Comparison of ENCODE assay signal across 21 mouse cellular contexts in genomic region chr4:88913984-88914383, GRCm38 (mm10). TPM values are rescaled to one million over a fixed set of nuclear protein-coding genes. Genes with fewer than 3 reads are reported as not detected.
"Had no signal": no experiment of that assay in that cellular context is flagged by ENCODE, and none has a peak within 500 bp of the region (broad histone marks: within the 10 kb centered on the region; RNA-seq: fewer than 3 reads in every experiment).

No protein-coding gene starts in this region.

- ATAC-seq: hindbrain, postnatal 0 days had no signal

- H3K27me3 ChIP-seq: limb, embryonic 13.5 days; midbrain, embryonic 12.5 days had no signal

- H3K9me3 ChIP-seq: limb, embryonic 13.5 days; midbrain, embryonic 12.5 days had no signal

- H3K27ac ChIP-seq: hindbrain, postnatal 0 days; layer of hippocampus, adult 2 months; limb, embryonic 13.5 days; midbrain, embryonic 12.5 days had no signal

- H3K4me3 ChIP-seq: layer of hippocampus, adult 2 months; limb, embryonic 13.5 days; midbrain, embryonic 12.5 days; myocyte had no signal

- H3K9ac ChIP-seq: limb, embryonic 13.5 days; midbrain, embryonic 12.5 days had no signal

- H3K4me2 ChIP-seq: limb, embryonic 13.5 days; midbrain, embryonic 12.5 days had no signal

- H3K4me1 ChIP-seq: limb, embryonic 13.5 days; midbrain, embryonic 12.5 days had no signal

- H3K36me3 ChIP-seq: limb, embryonic 13.5 days; midbrain, embryonic 12.5 days had no signal

- DNase-seq: kidney, adult 11 months; kidney, adult 9 months; kidney, postnatal 10 days; kidney, postnatal 4 days; left cerebral cortex, postnatal 4 days; lung, adult 18-20 months; lung, postnatal 36 days; right cerebral cortex, postnatal 4 days; spleen, adult 18-20 months; thymus, postnatal 36 days had no signal

RNA-seq across cellular contexts. Expression of gene Ifne, which starts 34.0 kb away (rescaled TPM):
- polyA plus RNA-seq: hindbrain, postnatal 0 days; intestine, embryonic 14.5 days; limb, embryonic 13.5 days; lung, embryonic 16.5 days; midbrain, embryonic 12.5 days; midbrain, postnatal 0 days; myocyte; neural tube, embryonic 11.5 days; stomach, embryonic 14.5 days; thymus, postnatal 0 days had no signal
